Mouse (Mus musculus) midbrain, embryonic 16.5 days (tissue): Measurements from ENCODE around the gene Daxx. TPM values are rescaled to one million over a fixed set of nuclear protein-coding genes. Genes with fewer than 3 reads are reported as not detected.
A peak's percentile ranks its signal among the peaks of the same experiment; 100 is the strongest.
"Not testable (repeated sequence)": the region's sequence is repeated elsewhere in the genome, so short reads cannot be mapped to it uniquely, and the experiment has no call there.

Source experiments
- ATAC-seq: fragments of 200-750 bp; cut with Nextera tagmentation; 2 replicates; pipeline ENCODE4 v1.8.0; 2017; ENCODE audit warnings: moderate TSS enrichment
- H3K27ac ChIP-seq: fragments of 300-500 bp; sonication (generic); 2 replicates; pipeline ENCODE4 v1.5.1; 2014; ENCODE audit warnings: mild to moderate bottlenecking, low read length, mixed read lengths
- H3K27me3 ChIP-seq: fragments of 300-500 bp; sonication (generic); 2 replicates; pipeline ENCODE4 v1.6.1; 2014; ENCODE audit warnings: low read depth, low read length, mixed read lengths; ENCODE audit not compliant: control insufficient read depth, insufficient read depth
- H3K36me3 ChIP-seq: fragments of 300-500 bp; sonication (generic); 2 replicates; pipeline ENCODE4 v1.6.1; 2014; ENCODE audit warnings: mild to moderate bottlenecking, low read length, moderate library complexity, mixed read lengths; ENCODE audit not compliant: control insufficient read depth, insufficient read depth
- H3K4me1 ChIP-seq: fragments of 300-500 bp; sonication (generic); 2 replicates; pipeline ENCODE4 v1.6.1; 2014; ENCODE audit warnings: mild to moderate bottlenecking, low read length, mixed read lengths; ENCODE audit not compliant: control insufficient read depth, insufficient read depth
- H3K4me2 ChIP-seq: fragments of 300-500 bp; sonication (generic); 2 replicates; pipeline ENCODE4 v1.6.1; 2014; ENCODE audit warnings: mild to moderate bottlenecking, low read length, mixed read lengths
- H3K4me3 ChIP-seq: fragments of 300-500 bp; sonication (generic); 2 replicates; pipeline ENCODE4 v1.5.1; 2014; ENCODE audit warnings: low read depth, mild to moderate bottlenecking, low read length, moderate library complexity, mixed read lengths
- H3K9ac ChIP-seq: fragments of 300-500 bp; sonication (generic); 2 replicates; pipeline ENCODE4 v1.6.1; 2014; ENCODE audit warnings: low read depth, low read length, mixed read lengths
- H3K9me3 ChIP-seq: fragments of 300-500 bp; sonication (generic); replicated peaks from 2 replicates; pipeline ENCODE4 v1.6.1; 2014; ENCODE audit warnings: mild to moderate bottlenecking, low read length, mixed read lengths; ENCODE audit not compliant: control insufficient read depth, poor library complexity, severe bottlenecking
- WGBS: fragments of 180-500 bp; shearing (Covaris S2); extraction: QIAGEN DNeasy Blood & Tissue Kit; methylation state at CpG from one replicate; pipeline ENCODE4 v1.1.7; 2014; 5-methylcytosine and 5-hydroxymethylcytosine counted together
- polyA plus RNA-seq: library from polyadenylated mRNA; unstranded; fragments of >200 nt; fragmentation: Nextera tagmentation; extraction: Ambion mirVana; gene quantifications from 2 replicates; pipeline ENCODE4 v1.2.1, GENCODE M21; 2015

The Daxx gene
- polyA plus RNA-seq, 1 experiment from 2014 or later, result 59.7 TPM

DNA sequence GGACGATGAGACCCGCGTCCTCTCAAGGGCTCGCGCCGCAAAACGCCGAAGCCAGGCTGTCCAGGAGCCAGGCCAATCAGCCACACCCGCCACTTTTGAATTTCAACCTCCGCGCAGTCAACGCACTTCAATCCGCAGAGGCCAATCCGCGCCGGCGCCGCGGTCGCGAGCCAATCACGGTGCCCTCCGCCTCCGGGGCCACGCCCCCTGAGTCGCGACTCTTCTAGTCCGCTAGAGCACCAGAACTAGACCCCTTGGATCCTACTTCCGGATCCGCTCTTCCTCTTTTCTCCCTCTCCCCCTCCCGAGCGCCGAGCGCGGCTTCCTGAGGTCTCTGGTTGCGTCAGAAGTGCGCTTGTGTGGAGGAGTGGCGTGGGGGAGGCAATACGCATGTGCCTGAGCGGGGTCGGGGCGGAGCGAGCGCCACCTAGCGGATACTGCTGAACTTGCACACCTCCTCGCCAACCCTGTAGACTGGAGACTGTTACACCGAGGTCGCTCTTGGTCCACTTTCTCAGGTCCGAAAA lies 18.6 kb upstream of the Daxx start, which contains the start of gene Kifc1:
TSS of gene Kifc1 (minus strand) at position 129 of the 527 bp plus-strand sequence.
- H3K4me2 ChIP-seq, result peak within 1 kb of the TSS; percentile 55
- H3K36me3 ChIP-seq, result no peaks in the 10 kb centered on the region
- H3K4me1 ChIP-seq, result no peaks in the 10 kb centered on the region
- H3K27me3 ChIP-seq, result no peaks in the 10 kb centered on the region
- WGBS, result under 1% methylated on average over 49 of the region's 49 CpGs
- H3K9ac ChIP-seq, result peak within 1 kb of the TSS; percentile 50
- no peaks in the 10 kb centered on the region for H3K9me3 ChIP-seq
- peak within 1 kb of the TSS; percentile 52 for H3K4me3 ChIP-seq
- H3K27ac ChIP-seq, result no peak within 1 kb of the TSS
- peak; percentile 99 for ATAC-seq

DNA sequence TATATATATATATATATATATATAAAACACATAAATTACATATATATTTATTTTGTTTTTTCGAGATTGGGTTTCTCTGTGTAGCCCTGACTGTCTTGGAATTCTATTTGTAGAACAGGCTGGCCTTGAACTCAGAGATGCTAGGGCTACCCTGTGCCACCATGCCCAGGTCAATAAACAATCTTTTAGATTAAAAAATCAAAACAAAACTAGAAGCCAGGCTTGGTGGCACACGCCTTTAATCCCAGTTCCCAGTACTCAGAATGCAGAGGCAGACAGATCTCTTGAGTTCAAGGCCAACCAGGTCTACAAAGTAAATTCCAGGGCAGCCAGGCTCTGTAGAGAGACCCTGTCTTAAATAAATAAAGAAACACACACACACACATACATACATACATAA lies 17.9 kb upstream of the Daxx start:
- no peak overlapping the region for H3K4me2 ChIP-seq
- H3K9ac ChIP-seq, result no peak overlapping the region
- no peaks in the 10 kb centered on the region for H3K9me3 ChIP-seq
- H3K4me3 ChIP-seq, result no peak overlapping the region
- H3K4me1 ChIP-seq, result no peaks in the 10 kb centered on the region
- WGBS, result 64% methylated on average over 2 of the region's 2 CpGs
- no peaks in the 10 kb centered on the region for H3K27me3 ChIP-seq
- no peak for ATAC-seq
- no peaks in the 10 kb centered on the region for H3K36me3 ChIP-seq
- H3K27ac ChIP-seq, result no peak overlapping the region

DNA sequence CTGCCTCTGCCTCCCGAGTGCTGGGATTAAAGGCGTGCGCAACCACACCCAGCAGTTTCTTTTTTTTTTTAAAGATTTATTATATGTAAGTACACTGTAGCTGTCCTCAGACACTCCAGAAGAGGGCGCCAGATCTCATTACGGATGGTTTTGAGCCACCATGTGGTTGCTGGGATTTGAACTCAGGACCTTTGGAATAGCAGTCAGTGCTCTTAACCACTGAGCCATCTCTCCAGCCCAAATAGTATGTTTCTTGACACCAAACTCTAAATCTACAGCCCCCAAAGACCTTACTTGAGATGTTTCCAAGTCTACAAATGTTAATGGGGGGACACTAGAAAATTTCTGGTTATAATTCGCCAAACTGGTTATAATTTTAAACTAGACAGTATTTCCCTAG lies 17.3 kb upstream of the Daxx start:
- H3K4me2 ChIP-seq, H3K9me3 ChIP-seq, H3K4me3 ChIP-seq, H3K27ac ChIP-seq, H3K27me3 ChIP-seq, H3K4me1 ChIP-seq, ATAC-seq, H3K36me3 ChIP-seq, H3K9ac ChIP-seq: not testable (repeated sequence)
- WGBS, result 72% methylated on average over 6 of the region's 6 CpGs

DNA sequence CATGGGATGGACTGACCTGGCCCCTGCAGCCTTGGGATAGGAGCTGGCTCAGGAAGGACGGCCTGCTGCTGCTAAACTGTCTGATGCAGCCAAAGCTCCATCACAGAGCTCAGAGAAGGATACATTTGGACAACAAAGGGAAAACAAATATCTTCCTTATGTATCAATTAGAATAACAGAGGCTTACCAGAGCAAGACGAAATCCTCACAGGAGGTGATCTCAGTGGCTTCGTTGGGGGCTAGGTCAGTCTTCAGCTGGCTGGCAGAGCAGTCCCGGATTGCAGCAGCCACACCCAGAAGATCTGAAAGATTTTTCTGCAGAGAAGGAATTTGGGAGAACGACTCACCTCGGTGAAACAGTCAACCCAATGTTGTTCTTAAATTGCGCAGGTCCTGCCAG lies 16.8 kb upstream of the Daxx start:
- H3K9ac ChIP-seq, result no peak overlapping the region
- H3K27me3 ChIP-seq, result no peaks in the 10 kb centered on the region
- H3K9me3 ChIP-seq, result no peaks in the 10 kb centered on the region
- H3K36me3 ChIP-seq, result no peaks in the 10 kb centered on the region
- 11% methylated on average over 7 of the region's 7 CpGs for WGBS
- H3K4me2 ChIP-seq, result no peak overlapping the region
- no peaks in the 10 kb centered on the region for H3K4me1 ChIP-seq
- no peak overlapping the region for H3K4me3 ChIP-seq
- no peak overlapping the region for H3K27ac ChIP-seq
- ATAC-seq, result no peak

DNA sequence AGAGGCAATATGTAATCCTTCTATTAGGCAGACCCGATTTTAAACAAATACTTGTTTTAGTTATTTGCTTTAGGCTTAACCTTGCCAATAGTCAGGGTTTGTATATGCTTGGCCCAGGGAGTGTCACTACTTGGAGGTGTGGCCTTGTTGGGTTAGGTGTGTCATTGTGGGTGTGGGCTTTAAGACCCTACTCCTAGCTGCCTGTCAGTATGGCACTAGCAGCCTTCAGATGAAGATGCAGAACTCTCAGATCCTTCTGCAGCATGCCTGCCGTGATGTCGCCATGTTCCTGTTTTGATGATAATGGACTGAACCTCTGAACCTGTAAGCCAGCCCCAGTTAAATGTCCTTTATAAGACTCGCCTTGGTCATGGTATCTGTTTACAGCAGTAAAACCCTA lies 16.2 kb upstream of the Daxx start:
- not testable (repeated sequence) for H3K36me3 ChIP-seq, H3K4me1 ChIP-seq, H3K27me3 ChIP-seq, H3K4me2 ChIP-seq, H3K9ac ChIP-seq, H3K4me3 ChIP-seq, H3K9me3 ChIP-seq, H3K27ac ChIP-seq, ATAC-seq
- 82% methylated on average over 4 of the region's 4 CpGs for WGBS

DNA sequence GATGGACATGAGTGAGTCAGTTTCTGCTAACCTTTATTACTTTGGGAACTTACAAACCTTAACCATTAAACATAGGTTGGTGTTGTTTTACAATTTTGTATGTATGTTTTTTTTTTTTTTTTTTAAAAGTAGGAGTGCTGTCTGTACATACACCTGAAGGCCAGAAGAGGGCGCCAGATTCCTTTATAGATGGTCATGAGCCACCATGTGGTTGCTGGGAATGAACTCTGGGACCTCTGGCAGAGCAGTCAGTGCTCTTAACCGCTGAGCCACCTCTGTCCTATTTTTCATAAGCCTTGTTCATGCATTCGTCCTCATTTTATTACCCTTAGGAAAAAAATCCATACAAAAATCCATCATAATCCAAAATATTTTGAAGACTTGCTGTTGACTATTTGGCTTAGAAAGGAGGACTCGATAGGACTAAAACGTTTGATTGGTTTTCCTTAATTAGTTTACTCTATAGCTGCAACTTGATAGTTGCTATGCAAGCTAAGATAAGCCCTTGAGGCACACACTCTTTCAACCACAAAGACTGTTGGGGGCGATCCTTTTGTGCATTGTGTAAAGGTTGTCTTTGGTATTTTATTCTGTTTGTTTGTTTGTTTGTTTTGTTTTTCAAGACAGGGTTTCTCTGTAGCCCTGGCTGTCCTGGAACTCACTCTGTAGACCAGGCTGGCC lies 12.0 kb upstream of the Daxx start:
- no peaks in the 10 kb centered on the region for H3K9me3 ChIP-seq
- ATAC-seq, result no peak
- no peaks in the 10 kb centered on the region for H3K27me3 ChIP-seq
- no peak overlapping the region for H3K9ac ChIP-seq
- H3K36me3 ChIP-seq, result no peaks in the 10 kb centered on the region
- H3K4me1 ChIP-seq, result no peaks in the 10 kb centered on the region
- no peak overlapping the region for H3K4me2 ChIP-seq
- 47% methylated on average over 6 of the region's 6 CpGs for WGBS
- H3K27ac ChIP-seq, result no peak overlapping the region
- H3K4me3 ChIP-seq, result no peak overlapping the region

DNA sequence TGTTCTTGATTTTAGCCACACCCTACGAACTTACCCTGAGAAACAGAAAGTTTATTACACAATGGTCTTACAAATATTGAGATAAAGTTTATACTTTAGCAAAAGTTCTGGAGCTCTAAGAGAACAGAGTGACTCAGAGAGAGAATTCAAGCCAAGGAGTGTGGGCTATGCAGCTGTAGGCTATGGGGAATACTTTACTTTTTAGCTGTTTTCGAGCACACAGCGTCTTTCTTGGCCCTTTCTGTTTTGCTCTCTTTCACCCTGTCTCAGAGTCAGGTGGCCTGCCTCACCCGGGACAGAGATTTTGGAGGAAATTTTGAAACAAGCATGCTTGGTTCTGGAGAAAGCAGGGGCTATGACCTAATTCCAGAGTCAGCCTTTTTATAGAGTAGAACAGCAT lies 11.0 kb upstream of the Daxx start:
- WGBS, result 85% methylated on average over 4 of the region's 4 CpGs
- ATAC-seq, H3K4me3 ChIP-seq, H3K9me3 ChIP-seq, H3K27me3 ChIP-seq, H3K27ac ChIP-seq, H3K36me3 ChIP-seq, H3K9ac ChIP-seq, H3K4me2 ChIP-seq, H3K4me1 ChIP-seq: not testable (repeated sequence)

DNA sequence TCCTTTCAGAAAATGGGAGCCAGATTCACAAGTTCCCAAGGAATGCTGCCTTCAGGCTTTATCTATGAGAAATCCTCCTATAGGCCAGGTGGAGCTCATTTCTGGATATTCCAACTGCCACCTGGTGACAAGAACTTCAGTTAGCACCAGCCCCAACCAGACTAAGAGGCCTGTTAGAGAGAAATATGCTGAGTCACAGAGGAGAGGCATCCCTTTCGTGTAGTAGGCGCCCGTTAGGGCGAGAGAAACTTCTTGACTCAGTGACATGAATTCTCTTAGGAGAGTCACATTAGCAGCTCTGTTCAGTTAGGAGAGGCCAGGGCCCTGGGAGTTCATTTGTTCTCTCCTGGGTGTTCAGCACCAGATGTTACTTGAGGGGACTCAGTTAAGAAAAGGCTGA lies 9.6 kb upstream of the Daxx start:
- Histone ChIP-seq H3K27me3 (no peaks in the 10 kb centered on the region), H3K36me3 (no peaks in the 10 kb centered on the region), H3K4me1 (no peaks in the 10 kb centered on the region), H3K27ac (no peak overlapping the region), H3K9me3 (no peaks in the 10 kb centered on the region), H3K4me3 (no peak overlapping the region), H3K4me2 (no peak overlapping the region), H3K9ac (no peak overlapping the region)
- WGBS, result 84% methylated on average over 4 of the region's 4 CpGs
- ATAC-seq, result no peak

DNA sequence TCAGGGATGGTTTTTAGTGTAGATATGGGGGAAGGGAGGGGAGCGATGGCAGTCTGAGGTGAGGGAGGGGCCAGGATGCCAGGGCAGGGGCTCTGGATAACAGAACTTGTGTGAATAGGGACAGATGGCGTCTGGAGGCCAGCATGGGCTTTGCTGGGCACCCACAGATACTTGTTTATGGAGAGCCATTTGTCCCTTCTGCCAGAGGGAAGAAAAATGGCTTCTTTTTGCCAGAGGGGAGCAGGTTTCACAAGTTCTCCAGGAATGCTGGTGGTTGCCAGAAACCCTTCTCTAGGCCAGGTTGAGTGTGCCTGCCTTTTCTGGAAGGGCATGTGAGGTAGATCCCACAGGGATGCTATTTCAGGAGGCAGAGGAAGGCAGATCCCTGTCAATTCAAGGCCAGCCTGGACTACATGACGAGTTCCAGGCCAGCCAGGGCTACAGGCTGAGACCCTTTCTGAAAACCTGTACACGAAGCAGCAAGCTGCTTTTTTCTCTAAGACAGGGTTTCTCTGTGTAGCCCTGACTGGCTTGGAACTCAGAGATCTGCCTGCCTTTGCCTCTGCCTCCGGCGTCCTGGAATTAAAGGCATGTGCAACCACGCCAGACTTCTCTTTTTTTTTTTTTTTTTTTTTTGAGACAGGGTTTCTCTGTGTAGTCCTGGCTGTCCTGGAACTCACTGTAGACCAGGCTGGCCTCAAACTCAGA lies 8.8 kb upstream of the Daxx start:
- Histone ChIP-seq H3K36me3 (no peaks in the 10 kb centered on the region), H3K4me3 (no peak overlapping the region), H3K9ac (no peak overlapping the region), H3K4me1 (no peaks in the 10 kb centered on the region), H3K27me3 (no peaks in the 10 kb centered on the region), H3K9me3 (no peaks in the 10 kb centered on the region), H3K4me2 (no peak overlapping the region), H3K27ac (no peak overlapping the region)
- ATAC-seq, result no peak
- 74% methylated on average over 7 of the region's 7 CpGs for WGBS
